Mouse (Mus musculus) testis, postnatal 14 days (tissue): ENCODE measurements around the gene Olfr1288.

ENCODE experiments used
- DNase-seq: peaks from one replicate; pipeline ENCODE4 v3.0.0; 2021; ENCODE audit warnings: low spot score

Olfr1288 gene

DNA sequence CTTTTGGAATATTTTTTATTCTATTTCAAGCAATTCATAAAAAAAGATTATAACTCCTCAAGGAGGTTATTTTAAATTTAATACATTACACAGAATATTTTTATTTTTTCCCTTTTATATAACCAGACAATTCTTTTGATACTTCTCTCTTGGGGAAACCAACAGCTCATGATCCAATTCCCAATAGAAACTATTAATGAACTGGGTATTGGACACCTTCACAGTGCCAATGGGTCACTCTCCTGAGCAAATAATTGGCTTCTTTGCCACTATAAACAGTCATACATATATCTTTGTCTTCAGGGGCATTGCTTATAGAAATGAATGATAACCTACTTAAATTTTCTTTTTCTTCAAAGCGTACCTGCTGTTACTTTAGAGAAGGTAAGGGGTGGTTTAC is at the start of gene Olfr1288:
Gene Olfr1288, plus strand, starts transcription at position 301 of the 400 bp plus-strand sequence.
- DNase-seq: no peak

DNA sequence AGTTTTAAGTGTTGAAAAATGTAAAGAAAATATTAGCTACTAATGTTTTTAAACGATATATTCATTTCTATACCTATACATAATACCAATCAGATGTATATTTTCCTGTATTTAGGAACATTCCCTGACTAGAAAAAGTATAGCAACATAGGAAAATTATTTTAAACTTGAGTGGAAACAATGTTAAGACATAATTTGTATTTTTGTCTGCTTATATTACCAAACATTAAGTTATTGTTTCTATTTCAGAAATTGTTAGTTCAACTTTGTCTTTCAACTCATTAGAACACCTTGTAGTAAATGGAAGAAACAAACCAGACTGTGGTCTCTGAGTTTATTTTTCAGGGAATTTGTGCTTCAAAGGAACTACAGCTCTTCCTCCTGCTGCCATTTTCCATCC is 25.1 kb upstream of the Olfr1288 start, which contains the start of gene Olfr1287:
Gene Olfr1287, plus strand, starts transcription at position 301 of the 400 bp plus-strand sequence.
- DNase-seq: no peak

DNA sequence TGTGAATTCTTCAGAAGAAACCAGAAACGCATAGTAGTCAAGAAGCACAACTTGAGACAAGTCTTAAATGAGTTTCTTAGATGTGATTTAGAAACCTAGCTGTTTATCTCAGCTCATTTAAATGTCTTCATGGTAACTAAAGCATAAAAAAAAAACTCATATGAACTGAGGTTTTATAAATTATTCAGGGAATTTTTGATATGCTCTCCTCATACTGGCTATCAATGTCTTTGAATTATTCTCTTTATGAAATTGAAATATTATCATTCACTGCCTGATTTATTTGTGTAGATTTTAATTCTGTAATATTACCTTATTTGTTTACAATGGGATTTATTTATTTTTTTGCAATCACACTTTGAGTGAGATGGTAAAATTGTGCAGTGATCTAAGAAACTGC is 6.6 kb downstream of the Olfr1288 start, which contains the start of gene Olfr1289:
Gene Olfr1289, plus strand, starts transcription at position 301 of the 400 bp plus-strand sequence.
- no peak for DNase-seq

DNA sequence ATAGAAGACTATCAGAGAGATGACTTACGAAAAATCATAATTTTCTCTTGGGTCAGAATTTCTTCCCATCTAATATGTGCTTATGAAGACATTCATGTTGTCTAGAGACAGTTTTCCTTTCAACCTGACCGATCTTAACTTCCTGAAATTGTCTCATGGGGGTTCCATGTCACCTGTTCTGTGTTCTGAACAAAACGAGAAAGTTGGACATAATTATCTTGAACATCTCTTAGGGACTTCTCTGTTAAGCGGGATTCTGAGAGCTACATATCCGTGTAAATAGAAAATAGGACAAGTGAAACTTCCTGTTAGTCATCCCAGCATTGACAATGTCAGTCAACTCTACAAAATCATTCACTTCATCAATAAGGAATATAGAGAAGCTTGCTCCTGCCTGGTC is 19.8 kb downstream of the Olfr1288 start, which contains the start of gene Olfr1290:
Gene Olfr1290, minus strand, starts transcription at position 101 of the 400 bp plus-strand sequence.
- DNase-seq: no peak

DNA sequence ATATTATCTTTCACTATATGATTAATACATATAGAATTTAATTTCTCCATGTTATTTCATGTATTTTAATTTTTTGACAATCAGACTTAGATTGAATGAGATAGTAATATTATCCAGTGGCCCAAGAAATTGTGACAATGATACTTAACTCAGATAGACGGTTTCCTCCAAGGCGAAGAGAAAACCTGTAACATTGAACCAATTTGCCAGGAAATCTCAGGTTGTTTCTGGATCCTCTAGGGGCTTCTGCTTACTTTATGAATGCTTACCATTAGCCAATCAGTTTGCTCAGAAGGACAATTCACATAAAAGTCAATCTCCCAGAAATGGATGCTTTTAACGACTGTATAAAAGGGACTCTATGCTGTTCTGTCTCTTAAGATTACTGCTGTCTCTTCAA is 23.0 kb downstream of the Olfr1288 start, which contains the start of gene Olfr1291-ps1:
Gene Olfr1291-ps1, plus strand, starts transcription at position 301 of the 400 bp plus-strand sequence.
- DNase-seq: no peak

DNA sequence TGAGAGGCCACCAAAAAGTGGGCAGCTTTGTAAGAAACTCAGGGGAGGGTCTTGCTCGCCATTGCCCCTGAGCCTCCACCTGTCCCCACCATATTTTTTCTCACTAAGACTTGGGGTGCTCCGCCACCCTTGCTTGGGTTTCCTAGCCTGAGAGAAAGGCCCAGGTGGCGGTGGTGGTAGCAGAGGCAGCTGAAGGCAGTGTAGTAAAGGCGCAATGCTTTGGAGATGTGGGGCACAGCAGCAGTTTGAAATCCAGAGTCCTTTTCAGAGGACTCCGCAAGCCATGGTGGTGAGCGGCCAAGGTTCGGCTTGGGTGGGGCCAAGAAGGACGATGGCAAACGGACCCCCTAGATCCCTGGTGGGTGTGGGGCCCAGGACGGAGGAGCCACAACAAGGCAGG is 43.5 kb downstream of the Olfr1288 start:
- DNase-seq: no peak

DNA sequence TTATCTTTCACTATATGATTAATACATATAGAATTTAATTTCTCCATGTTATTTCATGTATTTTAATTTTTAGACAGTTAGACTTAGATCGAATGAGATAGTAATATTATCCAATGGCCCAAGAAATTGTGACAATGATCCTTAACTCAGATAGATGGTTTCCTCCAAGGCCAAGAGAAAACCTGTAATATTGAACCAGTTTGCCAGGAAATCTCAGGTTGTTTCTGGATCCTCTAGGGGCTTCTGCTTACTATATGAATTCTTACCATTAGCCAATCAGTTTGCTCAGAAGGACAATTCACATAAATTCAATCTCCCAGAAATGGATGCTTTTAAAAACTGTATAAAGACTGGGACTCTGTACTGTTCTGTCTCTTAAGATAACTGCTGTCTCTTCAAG is 51.0 kb downstream of the Olfr1288 start, which contains the start of gene Olfr1293-ps:
Gene Olfr1293-ps, plus strand, starts transcription at position 301 of the 400 bp plus-strand sequence.
- no peak for DNase-seq
